Mouse (Mus musculus): ENCODE data around the gene Them7.

DNA sequence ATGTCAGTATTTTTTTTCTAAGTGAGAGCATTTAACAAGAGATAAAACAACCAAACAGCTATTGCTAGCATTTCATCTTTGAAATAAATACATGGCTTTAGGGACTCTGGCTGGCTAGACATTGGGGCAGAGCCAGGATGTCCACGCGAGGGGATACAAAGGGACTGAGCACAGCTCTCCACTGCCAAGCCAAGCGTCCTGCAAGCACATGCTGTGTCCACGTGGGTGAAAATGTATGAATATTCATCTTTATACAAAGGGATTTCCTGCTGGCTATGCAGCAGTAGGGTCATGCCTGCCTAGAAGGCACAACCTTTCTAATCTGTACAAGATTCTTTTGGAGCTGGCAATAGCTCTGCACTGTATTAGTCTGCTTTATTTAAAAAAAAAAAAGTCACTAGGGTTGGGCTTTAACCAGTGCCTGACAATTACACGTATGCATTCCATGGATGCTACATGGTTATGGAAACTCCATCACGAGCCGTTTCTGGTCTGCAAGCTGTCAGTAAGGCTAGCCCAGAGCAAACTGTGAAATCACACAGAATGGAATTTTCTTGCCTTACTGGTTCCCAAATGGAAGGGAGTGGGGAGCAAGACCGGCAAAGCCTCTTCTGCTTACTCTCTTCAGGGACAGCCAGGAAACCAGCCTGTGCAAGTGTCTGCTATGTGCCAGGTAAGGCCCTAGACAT is 192.7 kb downstream of the Them7 start:
- TF ChIP-seq CTCF (IDR thresholded peaks at IDR 0.05; ENCODE audit: insufficient read depth, low read depth, low read length) (no peak), POLR2A (IDR thresholded peaks at IDR 0.05; ENCODE audit: insufficient read depth, low read depth, low read length) (no peak)

Measured in olfactory bulb, adult 2 months (tissue).